Mouse (Mus musculus): Measurements from ENCODE around the gene Serp1. TPM values are rescaled to one million over a fixed set of nuclear protein-coding genes. Genes with fewer than 3 reads are reported as not detected.

The Serp1 gene
- polyA plus RNA-seq (2015; fragmentation: Nextera tagmentation; extraction: Ambion mirVana): 218 and 219 TPM in 2 replicates

- Histone ChIP-seq H3K4me3 (replicated peaks; ENCODE audit: low read length) (peak within 1 kb of the TSS; percentile 98), H3K9ac (ENCODE audit: low read length) (peak within 1 kb of the TSS; percentile 98), H3K4me1 (ENCODE audit: control insufficient read depth, insufficient read depth, low read length) (peaks cover 8% of the 10 kb centered on the region), H3K9me3 (replicated peaks; ENCODE audit: control insufficient read depth, low read length) (no peaks in the 10 kb centered on the region), H3K36me3 (ENCODE audit: control insufficient read depth, insufficient read depth, low read length) (peaks cover 9% of the 10 kb centered on the region; the same call in 1 of the 2 replicates), H3K4me2 (ENCODE audit: low read depth, low read length) (peak within 1 kb of the TSS; percentile 86), H3K27me3 (ENCODE audit: control insufficient read depth, insufficient read depth, low read length) (no peaks in the 10 kb centered on the region), H3K27ac (ENCODE audit: low read length) (peak within 1 kb of the TSS; percentile 92)
- ATAC-seq (ENCODE audit: insufficient read depth, low FRiP score): peak; percentile 100
- WGBS: under 1% methylated on average over 57 of the region's 57 CpGs
Observed at GRCm38 (mm10) chr3:58525652-58526407, at the start of gene Serp1, which contains the start of gene Eif2a. Gene Serp1, minus strand, starts transcription at chr3:58525892. Gene Eif2a, plus strand, starts transcription at chr3:58525821.

- H3K9me3 ChIP-seq (replicated peaks; ENCODE audit: control insufficient read depth, low read length): no peaks in the 10 kb centered on the region
- WGBS: 78% methylated on average over 3 of the region's 3 CpGs
- no peak overlapping the region for H3K27ac ChIP-seq (ENCODE audit: low read length)
- no peak overlapping the region for H3K4me3 ChIP-seq (replicated peaks; ENCODE audit: low read length)
- H3K36me3 ChIP-seq (ENCODE audit: control insufficient read depth, insufficient read depth, low read length): no peaks in the 10 kb centered on the region
- no peaks in the 10 kb centered on the region for H3K27me3 ChIP-seq (ENCODE audit: control insufficient read depth, insufficient read depth, low read length)
- H3K4me1 ChIP-seq (ENCODE audit: control insufficient read depth, insufficient read depth, low read length): no peaks in the 10 kb centered on the region
- no peak overlapping the region for H3K4me2 ChIP-seq (ENCODE audit: low read depth, low read length)
- H3K9ac ChIP-seq (ENCODE audit: low read length): no peak overlapping the region
- ATAC-seq (ENCODE audit: insufficient read depth, low FRiP score): no peak
Observed at GRCm38 (mm10) chr3:58570821-58571220, 45.1 kb upstream of the Serp1 start.

- Histone ChIP-seq H3K36me3 (ENCODE audit: control insufficient read depth, insufficient read depth, low read length) (peaks cover 4% of the 10 kb centered on the region; the same call in 1 of the 2 replicates), H3K9ac (ENCODE audit: low read length) (no peak overlapping the region), H3K27ac (ENCODE audit: low read length) (no peak overlapping the region), H3K27me3 (ENCODE audit: control insufficient read depth, insufficient read depth, low read length) (no peaks in the 10 kb centered on the region), H3K4me3 (replicated peaks; ENCODE audit: low read length) (no peak overlapping the region), H3K4me2 (ENCODE audit: low read depth, low read length) (no peak overlapping the region), H3K9me3 (replicated peaks; ENCODE audit: control insufficient read depth, low read length) (no peaks in the 10 kb centered on the region), H3K4me1 (ENCODE audit: control insufficient read depth, insufficient read depth, low read length) (no peaks in the 10 kb centered on the region)
- ATAC-seq (ENCODE audit: insufficient read depth, low FRiP score): no peak
- 40% methylated on average over 2 of the region's 2 CpGs for WGBS
Observed at GRCm38 (mm10) chr3:58561437-58561836, 35.7 kb upstream of the Serp1 start.

- WGBS: 55% methylated on average over 2 of the region's 2 CpGs
Observed at GRCm38 (mm10) chr3:58559887-58560286, 34.2 kb upstream of the Serp1 start.

GRCm38 (mm10) chr3:58556649-58557048, 31.0 kb upstream of the Serp1 start:
- no peak overlapping the region for H3K9ac ChIP-seq (ENCODE audit: low read length)
- peaks cover 19% of the 10 kb centered on the region; the same call in 1 of the 2 replicates for H3K36me3 ChIP-seq (ENCODE audit: control insufficient read depth, insufficient read depth, low read length)
- H3K27me3 ChIP-seq (ENCODE audit: control insufficient read depth, insufficient read depth, low read length): no peaks in the 10 kb centered on the region
- no peak overlapping the region for H3K4me3 ChIP-seq (replicated peaks; ENCODE audit: low read length)
- H3K27ac ChIP-seq (ENCODE audit: low read length): no peak overlapping the region
- no peaks in the 10 kb centered on the region for H3K4me1 ChIP-seq (ENCODE audit: control insufficient read depth, insufficient read depth, low read length)
- H3K9me3 ChIP-seq (replicated peaks; ENCODE audit: control insufficient read depth, low read length): no peaks in the 10 kb centered on the region
- no peak overlapping the region for H3K4me2 ChIP-seq (ENCODE audit: low read depth, low read length)
- no peak for ATAC-seq (ENCODE audit: insufficient read depth, low FRiP score)
- 84% methylated on average over 7 of the region's 7 CpGs for WGBS

More at GRCm38 (mm10) chr3:58559887-58560286, 34.2 kb upstream of the Serp1 start:
- no peak overlapping the region for H3K4me2 ChIP-seq (ENCODE audit: low read depth, low read length)
- peaks cover 12% of the 10 kb centered on the region; the same call in 1 of the 2 replicates for H3K36me3 ChIP-seq (ENCODE audit: control insufficient read depth, insufficient read depth, low read length)
- no peak overlapping the region for H3K4me3 ChIP-seq (replicated peaks; ENCODE audit: low read length)
- no peak overlapping the region for H3K27ac ChIP-seq (ENCODE audit: low read length)
- H3K9me3 ChIP-seq (replicated peaks; ENCODE audit: control insufficient read depth, low read length): no peaks in the 10 kb centered on the region
- no peak for ATAC-seq (ENCODE audit: insufficient read depth, low FRiP score)
- no peaks in the 10 kb centered on the region for H3K27me3 ChIP-seq (ENCODE audit: control insufficient read depth, insufficient read depth, low read length)
- H3K4me1 ChIP-seq (ENCODE audit: control insufficient read depth, insufficient read depth, low read length): no peaks in the 10 kb centered on the region
- H3K9ac ChIP-seq (ENCODE audit: low read length): no peak overlapping the region

GRCm38 (mm10) chr3:58552001-58552811, 26.5 kb upstream of the Serp1 start:
- WGBS: 77% methylated on average over 1 of the region's 1 CpGs

GRCm38 (mm10) chr3:58536573-58536972, 10.9 kb upstream of the Serp1 start:
- no peaks in the 10 kb centered on the region for H3K4me1 ChIP-seq (ENCODE audit: control insufficient read depth, insufficient read depth, low read length)
- H3K27me3 ChIP-seq (ENCODE audit: control insufficient read depth, insufficient read depth, low read length): no peaks in the 10 kb centered on the region
- ATAC-seq (ENCODE audit: insufficient read depth, low FRiP score): no peak
- peaks cover 24% of the 10 kb centered on the region for H3K36me3 ChIP-seq (ENCODE audit: control insufficient read depth, insufficient read depth, low read length)
- WGBS: 88% methylated on average over 3 of the region's 3 CpGs
- H3K9me3 ChIP-seq (replicated peaks; ENCODE audit: control insufficient read depth, low read length): no peaks in the 10 kb centered on the region
- no peak overlapping the region for H3K27ac ChIP-seq (ENCODE audit: low read length)
- no peak overlapping the region for H3K9ac ChIP-seq (ENCODE audit: low read length)
- H3K4me3 ChIP-seq (replicated peaks; ENCODE audit: low read length): no peak overlapping the region
- H3K4me2 ChIP-seq (ENCODE audit: low read depth, low read length): no peak overlapping the region

More at GRCm38 (mm10) chr3:58552001-58552811, 26.5 kb upstream of the Serp1 start:
- Histone ChIP-seq H3K4me1 (ENCODE audit: control insufficient read depth, insufficient read depth, low read length) (no peaks in the 10 kb centered on the region), H3K4me2 (ENCODE audit: low read depth, low read length) (no peak overlapping the region), H3K9me3 (replicated peaks; ENCODE audit: control insufficient read depth, low read length) (no peaks in the 10 kb centered on the region), H3K36me3 (ENCODE audit: control insufficient read depth, insufficient read depth, low read length) (peaks cover 21% of the 10 kb centered on the region), H3K4me3 (replicated peaks; ENCODE audit: low read length) (no peak overlapping the region), H3K27me3 (ENCODE audit: control insufficient read depth, insufficient read depth, low read length) (no peaks in the 10 kb centered on the region), H3K9ac (ENCODE audit: low read length) (no peak overlapping the region), H3K27ac (ENCODE audit: low read length) (no peak overlapping the region)
- no peak for ATAC-seq (ENCODE audit: insufficient read depth, low FRiP score)

- WGBS: 4% methylated on average over 4 of the region's 4 CpGs
- ATAC-seq (ENCODE audit: insufficient read depth, low FRiP score): no peak
- peak overlapping the region; percentile 76 for H3K27ac ChIP-seq (ENCODE audit: low read length)
- H3K9ac ChIP-seq (ENCODE audit: low read length): peak overlapping the region; percentile 72
- H3K4me1 ChIP-seq (ENCODE audit: control insufficient read depth, insufficient read depth, low read length): peaks cover 8% of the 10 kb centered on the region
- no peaks in the 10 kb centered on the region for H3K27me3 ChIP-seq (ENCODE audit: control insufficient read depth, insufficient read depth, low read length)
- H3K9me3 ChIP-seq (replicated peaks; ENCODE audit: control insufficient read depth, low read length): no peaks in the 10 kb centered on the region
- peaks cover 6% of the 10 kb centered on the region; the same call in 1 of the 2 replicates for H3K36me3 ChIP-seq (ENCODE audit: control insufficient read depth, insufficient read depth, low read length)
- H3K4me2 ChIP-seq (ENCODE audit: low read depth, low read length): peak overlapping the region; percentile 86
- peak overlapping the region; percentile 98 for H3K4me3 ChIP-seq (replicated peaks; ENCODE audit: low read length)
Observed at GRCm38 (mm10) chr3:58526408-58526737, 681 bp upstream of the Serp1 start.

GRCm38 (mm10) chr3:58525166-58525565, 526 bp downstream of the Serp1 start:
- no peak for ATAC-seq (ENCODE audit: insufficient read depth, low FRiP score)
- Histone ChIP-seq H3K9ac (ENCODE audit: low read length) (peak overlapping the region; percentile 98), H3K4me2 (ENCODE audit: low read depth, low read length) (peak overlapping the region; percentile 61), H3K36me3 (ENCODE audit: control insufficient read depth, insufficient read depth, low read length) (peaks cover 9% of the 10 kb centered on the region; the same call in 1 of the 2 replicates), H3K27me3 (ENCODE audit: control insufficient read depth, insufficient read depth, low read length) (no peaks in the 10 kb centered on the region), H3K4me1 (ENCODE audit: control insufficient read depth, insufficient read depth, low read length) (peaks cover 8% of the 10 kb centered on the region), H3K9me3 (replicated peaks; ENCODE audit: control insufficient read depth, low read length) (no peaks in the 10 kb centered on the region), H3K27ac (ENCODE audit: low read length) (peak overlapping the region; percentile 92), H3K4me3 (replicated peaks; ENCODE audit: low read length) (peak overlapping the region; percentile 98)
- under 1% methylated on average over 40 of the region's 40 CpGs for WGBS
